Mouse (Mus musculus) Muller cell, postnatal 12 days (primary cell): ENCODE data around the gene Calr.

Source experiments
- DNase-seq: peaks from one replicate; pipeline ENCODE4 v3.0.0-alpha.2; 2015; ENCODE audit errors: inconsistent ontology term

Gene Calr

GRCm38 (mm10) chr8:84846722-84847572 lies at the start of gene Calr:
Gene Calr, minus strand, starts transcription at chr8:84846934.
- peak; percentile 99 for DNase-seq

- DNase-seq = no peak
Measured at GRCm38 (mm10) chr8:84895963-84896362, 49.2 kb upstream of the Calr start.

- peak; percentile 95 for DNase-seq
Measured at GRCm38 (mm10) chr8:84893709-84894134, 47.0 kb upstream of the Calr start, which contains the start of gene Gcdh. Gene Gcdh, minus strand, starts transcription at chr8:84893921.

GRCm38 (mm10) chr8:84892993-84893708 lies 46.4 kb upstream of the Calr start:
- DNase-seq = no peak

DNA sequence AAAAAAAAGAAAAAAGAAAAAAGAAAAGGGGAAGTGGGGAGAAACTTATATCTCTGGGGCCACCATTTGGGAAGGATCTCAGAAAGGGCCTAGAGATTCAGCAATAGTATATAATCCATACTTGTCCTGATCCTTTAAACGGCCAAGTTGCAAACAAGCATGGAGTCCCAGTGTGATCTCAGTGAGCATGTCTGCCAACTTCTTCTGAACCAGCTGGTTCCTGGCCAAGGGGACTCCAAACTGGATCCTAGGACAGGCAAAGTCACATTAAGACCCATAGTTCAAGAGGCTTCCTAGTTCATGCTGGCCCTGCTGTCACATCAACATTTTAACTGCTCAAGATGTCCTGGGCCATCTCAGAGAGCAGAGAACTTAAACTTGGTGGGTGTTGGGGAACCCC lies 42.4 kb upstream of the Calr start:
- DNase-seq = no peak

GRCm38 (mm10) chr8:84888280-84888679 lies 41.5 kb upstream of the Calr start:
- no peak for DNase-seq

- no peak for DNase-seq
Measured at GRCm38 (mm10) chr8:84884728-84885127, 38.0 kb upstream of the Calr start.

- DNase-seq = no peak
Measured at GRCm38 (mm10) chr8:84878915-84879314, 32.2 kb upstream of the Calr start.

DNA sequence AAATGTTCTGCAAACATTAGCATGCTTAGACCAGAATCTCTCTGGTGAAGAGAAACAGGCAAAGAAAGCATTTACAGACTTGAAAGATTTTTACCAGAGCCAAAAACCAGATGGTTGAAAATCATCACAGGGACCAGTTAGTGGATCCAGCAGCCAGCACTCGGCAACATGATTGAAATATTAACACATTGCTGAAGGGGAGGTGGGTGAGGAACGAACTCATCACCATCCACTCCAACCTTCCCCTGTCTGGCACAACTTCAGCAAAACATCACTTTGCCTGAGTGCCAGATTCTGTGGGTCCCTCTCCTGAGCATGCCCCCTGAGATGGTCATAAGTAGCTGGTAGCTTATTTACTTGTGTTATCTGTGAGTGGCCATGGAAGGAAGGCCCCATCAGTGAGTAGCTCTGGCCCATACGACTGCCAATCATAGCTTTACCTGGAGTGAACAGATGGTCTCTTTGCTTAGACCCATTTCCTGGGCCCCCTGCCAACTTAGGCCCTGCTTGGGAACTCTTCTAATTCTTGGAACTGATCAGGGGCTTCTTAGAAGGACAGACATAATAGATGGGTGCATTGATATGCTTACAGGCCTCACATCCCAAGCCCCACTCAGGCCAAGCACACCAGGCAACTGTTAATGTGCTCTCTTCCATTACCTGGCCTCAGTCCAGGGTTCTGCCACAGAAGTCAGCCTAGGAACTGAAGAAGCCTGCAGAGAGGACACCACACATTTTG lies 30.7 kb upstream of the Calr start:
- no peak for DNase-seq

- no peak for DNase-seq
Measured at GRCm38 (mm10) chr8:84874339-84874738, 27.6 kb upstream of the Calr start.

- DNase-seq = no peak
Measured at GRCm38 (mm10) chr8:84873016-84873415, 26.3 kb upstream of the Calr start.

DNA sequence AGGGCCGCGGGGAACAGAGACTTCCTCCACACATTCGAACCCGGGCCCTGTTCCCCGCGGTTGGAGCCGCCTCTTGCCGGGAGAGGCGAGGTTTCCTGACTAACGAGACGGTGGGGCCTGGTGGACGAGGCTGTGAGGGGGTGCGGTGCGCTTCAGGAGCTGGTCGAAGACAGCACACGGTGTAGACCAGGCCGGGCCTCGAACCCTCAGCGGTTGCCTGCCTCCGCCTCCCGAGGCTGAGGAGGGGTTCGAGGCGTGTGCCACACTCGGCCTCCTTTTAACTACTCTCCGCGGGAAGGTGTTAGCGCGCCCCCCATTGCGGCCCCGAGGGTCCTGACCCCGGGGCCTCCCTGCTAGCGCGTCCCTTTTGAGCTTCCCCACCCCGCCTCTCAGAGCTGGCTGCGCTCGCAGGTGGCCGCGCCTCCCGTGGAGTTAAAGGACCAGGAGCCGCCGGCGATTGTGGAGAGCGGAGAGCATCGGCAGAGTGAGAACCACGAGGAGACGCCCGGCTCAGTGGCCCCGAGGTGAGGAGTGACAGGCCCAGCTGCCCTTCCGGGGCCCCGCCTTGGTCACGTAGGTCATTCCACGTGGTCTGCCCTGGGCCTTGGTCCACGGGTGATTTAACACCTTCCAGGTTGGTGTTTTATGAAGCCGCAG lies 25.7 kb upstream of the Calr start:
- DNase-seq = peak; percentile 10

DNA sequence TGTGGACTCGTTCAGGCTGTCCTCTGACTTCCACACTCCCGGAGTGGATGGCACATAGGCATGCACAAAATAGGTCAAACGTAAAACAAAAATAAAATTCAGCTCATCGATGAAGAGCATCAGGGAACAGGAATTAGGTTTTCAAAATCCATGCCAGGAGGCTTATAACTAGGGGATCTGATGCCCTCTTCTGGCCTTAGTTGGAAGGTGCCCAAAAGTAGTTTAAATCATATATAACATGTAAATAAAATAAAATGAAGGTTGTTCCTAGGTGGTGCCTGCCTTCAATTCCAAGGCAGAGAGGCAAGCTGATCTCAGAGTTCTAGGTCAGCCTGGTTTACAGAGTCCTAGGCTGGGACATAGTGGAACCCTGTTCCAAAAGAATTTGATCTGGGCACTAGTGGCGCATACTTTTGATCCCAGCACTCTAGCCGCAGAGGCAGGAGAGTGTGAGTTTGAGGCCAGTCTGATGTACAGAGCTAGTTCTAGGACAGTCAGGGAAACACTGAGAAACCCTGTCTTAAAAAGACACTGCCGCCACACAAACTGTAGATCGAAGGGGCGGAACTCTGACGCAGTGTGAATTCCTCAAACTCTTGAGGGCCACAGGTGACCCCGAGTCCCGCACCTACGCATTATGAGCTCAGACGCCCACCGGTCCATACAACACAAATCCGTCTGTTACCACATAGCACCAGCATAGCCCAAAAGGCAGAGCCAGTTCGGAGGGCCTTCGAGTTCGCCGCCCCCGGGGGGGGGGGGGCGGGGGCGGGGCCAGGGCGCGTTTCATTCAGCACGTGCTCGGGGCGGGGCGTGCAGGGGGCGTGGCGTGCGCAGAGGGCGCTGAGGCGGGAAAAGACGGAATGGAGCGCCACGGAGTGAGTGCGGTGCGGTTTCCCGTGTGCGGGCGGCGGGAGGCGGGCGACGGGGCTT lies 24.9 kb upstream of the Calr start, which contains the start of gene Syce2:
Gene Syce2 (plus strand): TSS at position 736 of the 933 bp plus-strand sequence.
- DNase-seq = peak; percentile 66

DNA sequence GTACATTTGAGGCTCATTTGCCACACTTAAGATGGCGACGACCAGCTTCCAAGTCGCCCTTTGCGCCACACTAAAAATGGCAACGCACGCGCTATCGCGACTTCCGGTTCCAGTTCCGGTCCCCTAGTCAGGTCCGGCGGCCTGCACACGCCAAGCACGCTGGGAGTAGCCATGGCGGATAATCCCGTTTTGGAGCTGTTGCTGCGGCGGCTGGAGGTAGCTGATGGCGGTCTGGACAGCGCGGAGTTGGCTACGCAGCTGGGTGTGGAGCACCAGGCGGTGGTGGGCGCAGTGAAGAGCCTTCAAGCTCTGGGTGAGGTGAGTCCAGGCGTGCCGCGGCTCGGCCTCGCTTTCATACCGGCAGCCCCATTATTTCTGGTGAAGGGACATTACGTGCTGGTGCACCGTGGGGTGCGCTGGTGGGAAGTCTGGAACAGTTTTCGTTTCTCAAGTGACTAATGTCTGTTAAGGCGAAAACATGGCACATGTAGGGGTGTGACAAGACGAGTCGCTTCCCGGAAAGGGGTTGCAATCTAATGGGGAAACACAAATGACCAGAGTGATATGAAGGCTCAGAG lies 10.2 kb upstream of the Calr start, which contains the start of gene Farsa:
Gene Farsa (plus strand): TSS at position 126 of the 578 bp plus-strand sequence.
- peak; percentile 86 for DNase-seq

DNA sequence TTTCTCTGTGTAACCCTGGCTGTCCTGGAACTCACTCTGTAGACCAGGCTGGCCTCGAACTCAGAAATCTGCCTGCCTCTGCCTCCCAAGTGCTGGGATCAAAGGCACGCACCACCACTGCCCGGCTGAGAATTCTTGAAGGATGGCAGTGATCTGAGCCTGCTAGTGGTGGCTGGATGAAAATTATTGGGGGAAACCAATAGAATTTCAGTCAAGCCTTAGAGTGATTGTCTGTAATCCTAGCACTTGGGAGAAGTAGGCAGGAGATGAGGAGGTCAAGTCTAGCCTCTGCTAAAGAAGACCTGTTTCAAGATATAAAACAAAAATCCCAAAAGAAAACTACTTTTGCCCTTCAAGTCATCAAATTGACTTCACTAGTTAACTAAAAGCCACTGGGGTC lies 9.7 kb upstream of the Calr start:
- DNase-seq = no peak

- DNase-seq = no peak
Measured at GRCm38 (mm10) chr8:84847684-84848435, 1.1 kb upstream of the Calr start.

DNA sequence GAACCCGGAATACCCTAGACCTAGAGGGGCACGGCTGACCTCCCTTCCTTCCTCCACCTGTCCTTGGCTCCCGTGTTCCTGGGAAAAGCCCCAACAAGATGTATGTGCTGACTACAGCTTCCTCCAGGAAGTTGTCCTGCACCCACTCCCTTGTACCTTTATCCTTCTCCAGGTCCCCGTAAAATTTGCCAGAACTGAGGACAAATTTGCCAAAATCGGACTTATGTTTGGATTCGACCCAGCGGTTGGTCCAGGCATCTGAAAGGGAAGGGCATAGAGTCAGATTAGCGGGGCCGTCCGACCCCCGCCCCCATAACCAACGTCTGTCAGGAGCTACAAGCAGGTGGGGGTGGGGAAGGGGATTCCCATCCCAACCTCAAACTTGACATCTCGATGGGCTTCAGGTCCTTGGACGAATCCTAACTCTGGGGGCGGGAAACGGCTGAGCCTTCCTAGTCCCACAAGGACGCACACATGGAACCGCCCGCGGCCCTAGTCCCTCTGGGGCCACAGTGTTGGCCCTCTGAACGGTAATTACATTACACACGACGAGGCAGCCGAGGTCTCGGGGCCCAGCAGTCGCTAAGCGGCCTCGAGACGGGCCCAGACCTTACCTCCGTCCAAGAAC lies 526 bp downstream of the Calr start:
- no peak for DNase-seq

GRCm38 (mm10) chr8:84845355-84846093 lies 1.2 kb downstream of the Calr start:
- DNase-seq = peak; percentile 53
